Mouse (Mus musculus): ENCODE measurements around the gene Dnajc4. TPM values are rescaled to one million over a fixed set of nuclear protein-coding genes. Genes with fewer than 3 reads are reported as not detected.

Dnajc4 gene
- polyA plus RNA-seq, 1 experiment from 2014 or later = 18.6 TPM

DNA sequence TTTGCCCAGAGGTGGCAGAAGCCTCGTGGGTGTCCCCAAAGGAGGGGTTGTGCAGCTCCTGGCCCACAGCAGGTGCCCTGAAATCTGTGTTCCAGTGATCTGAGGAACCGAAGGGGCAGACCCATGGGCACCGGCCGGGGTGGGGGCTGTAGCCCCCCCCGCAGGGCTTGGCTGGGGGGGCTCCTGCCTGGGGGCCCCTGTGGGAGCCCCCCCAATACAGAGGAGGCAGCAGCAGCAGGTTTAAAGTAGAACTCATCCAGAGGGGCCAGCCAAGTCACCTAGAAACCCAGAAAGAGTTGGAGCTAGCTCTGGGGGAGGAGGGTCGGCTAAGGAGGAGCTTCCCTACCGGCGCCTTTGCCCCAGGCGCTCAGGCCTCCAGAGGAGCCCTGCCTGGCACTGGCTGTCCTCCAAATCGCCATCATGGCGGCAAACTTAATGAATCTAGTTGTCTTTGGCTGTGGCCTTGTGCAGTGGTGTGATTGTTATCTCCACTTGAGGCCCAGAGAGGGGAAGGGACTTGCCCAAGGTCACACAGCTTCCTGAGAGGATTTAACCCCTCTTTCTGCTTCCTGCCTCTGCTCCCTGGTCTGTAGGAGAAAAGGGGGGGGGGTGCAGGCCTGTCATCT is 21.8 kb downstream of the Dnajc4 start:
- H3K4me2 ChIP-seq = peak overlapping the region; percentile 89
- no peak for ATAC-seq (ENCODE audit: insufficient read depth)
- no peak for TF ChIP-seq CTCF (IDR thresholded peaks at IDR 0.05; ENCODE audit: low read depth)
- H3K4me1 ChIP-seq (ENCODE audit: insufficient read depth) = peaks cover 13% of the 10 kb centered on the region
- peak overlapping the region; percentile 70; the same call in 1 of the 2 replicates for H3K4me3 ChIP-seq (ENCODE audit: low read depth, low read length)
- H3K27me3 ChIP-seq (ENCODE audit: insufficient read depth, low read length) = no peaks in the 10 kb centered on the region
- peak overlapping the region; percentile 71 for H3K9ac ChIP-seq
- no peaks in the 10 kb centered on the region for H3K9me3 ChIP-seq (ENCODE audit: low read depth, low read length)
- 0 out of 2 replicates have a peak overlapping the region, but pooled peaks have one; percentile 36 for H3K27ac ChIP-seq (ENCODE audit: low read depth)
- no peak for DNase-seq
- 23% methylated on average over 11 of the region's 11 CpGs for WGBS
- peaks cover 13% of the 10 kb centered on the region for H3K36me3 ChIP-seq (ENCODE audit: insufficient read depth)

- Histone ChIP-seq H3K4me3 (ENCODE audit: low read depth, low read length) (peak overlapping the region; percentile 70), H3K4me1 (ENCODE audit: insufficient read depth) (peaks cover 13% of the 10 kb centered on the region), H3K9me3 (ENCODE audit: low read depth, low read length) (no peaks in the 10 kb centered on the region), H3K27me3 (ENCODE audit: insufficient read depth, low read length) (no peaks in the 10 kb centered on the region), H3K4me2 (peak overlapping the region; percentile 89), H3K9ac (peak overlapping the region; percentile 71), H3K27ac (ENCODE audit: low read depth) (peak overlapping the region; percentile 42; the same call in 1 of the 2 replicates), H3K36me3 (ENCODE audit: insufficient read depth) (peaks cover 21% of the 10 kb centered on the region)
- ATAC-seq (ENCODE audit: insufficient read depth) = peak; percentile 75
- WGBS = under 1% methylated on average over 55 of the region's 55 CpGs
- DNase-seq = peak; percentile 80
- peak; percentile 70 for TF ChIP-seq CTCF (IDR thresholded peaks at IDR 0.05; ENCODE audit: low read depth)
These were observed 22.5 kb downstream of the Dnajc4 start for GRCm38 (mm10) chr19:6969665-6970381.

DNA sequence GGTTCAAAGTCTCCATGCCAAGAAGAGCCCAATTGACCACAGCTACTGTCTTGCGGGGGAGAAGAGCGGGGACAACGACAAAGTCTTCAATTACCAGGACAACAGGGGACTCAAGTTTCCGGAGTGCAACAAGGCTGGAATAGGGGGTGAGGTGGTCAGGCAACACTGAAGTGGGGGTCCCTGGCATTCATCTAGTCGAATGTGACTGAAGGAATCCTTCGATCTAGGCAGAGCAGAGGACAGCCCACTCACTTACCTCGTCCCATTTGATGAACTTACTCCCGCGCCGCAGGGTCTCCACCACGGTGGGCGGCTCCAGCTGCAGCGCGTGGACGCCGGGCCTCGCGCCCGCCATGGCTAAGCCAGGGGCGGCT is 23.1 kb downstream of the Dnajc4 start:
- Histone ChIP-seq H3K27ac (ENCODE audit: low read depth) (peak overlapping the region; percentile 42; the same call in 1 of the 2 replicates), H3K27me3 (ENCODE audit: insufficient read depth, low read length) (no peaks in the 10 kb centered on the region), H3K4me1 (ENCODE audit: insufficient read depth) (peaks cover 13% of the 10 kb centered on the region), H3K4me2 (peak overlapping the region; percentile 89), H3K9ac (peak overlapping the region; percentile 71), H3K9me3 (ENCODE audit: low read depth, low read length) (no peaks in the 10 kb centered on the region), H3K4me3 (ENCODE audit: low read depth, low read length) (peak overlapping the region; percentile 70), H3K36me3 (ENCODE audit: insufficient read depth) (peaks cover 25% of the 10 kb centered on the region)
- DNase-seq (no peak), ATAC-seq (ENCODE audit: insufficient read depth) (no peak; the same call in 1 of the 2 replicates)
- under 1% methylated on average over 20 of the region's 20 CpGs for WGBS
- no peak for TF ChIP-seq CTCF (IDR thresholded peaks at IDR 0.05; ENCODE audit: low read depth)

DNA sequence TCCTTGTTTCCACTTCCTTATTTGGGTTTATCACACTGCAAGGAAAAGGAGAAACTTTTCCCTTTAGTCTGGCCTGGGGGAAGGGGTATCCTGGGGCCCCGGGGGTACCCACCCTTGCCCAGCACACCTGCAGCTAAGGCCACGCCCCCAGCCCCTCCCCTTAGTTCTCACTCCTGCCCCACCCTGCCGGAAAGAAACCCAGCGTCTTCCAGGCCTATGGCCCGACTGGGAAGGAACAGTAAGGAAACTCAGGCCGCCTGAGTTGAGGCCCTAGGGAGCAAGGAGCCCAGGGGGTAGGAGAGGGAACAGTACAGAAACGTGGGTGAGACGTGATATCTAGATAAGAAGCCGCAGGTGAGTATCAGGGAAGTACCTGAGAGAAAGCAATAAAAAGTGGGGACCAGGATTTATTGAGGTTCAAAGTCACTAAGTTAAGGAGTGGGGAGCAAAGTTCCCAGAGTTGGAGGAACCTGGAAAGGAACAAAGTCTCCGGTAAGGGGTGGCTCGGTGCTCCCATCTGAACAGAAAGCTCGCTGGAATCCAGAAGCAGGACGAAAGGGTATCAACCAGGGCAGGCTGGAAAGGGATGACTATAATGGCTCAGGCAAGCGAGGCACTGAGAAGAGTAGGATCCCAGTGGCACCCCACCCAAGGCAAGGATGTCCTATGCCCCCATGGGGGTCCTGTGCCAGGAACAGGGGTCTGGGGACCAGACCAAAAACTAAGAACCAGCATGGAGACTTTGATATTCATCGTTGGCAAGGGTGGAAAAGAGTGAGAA is 23.7 kb downstream of the Dnajc4 start:
- H3K36me3 ChIP-seq (ENCODE audit: insufficient read depth) = peaks cover 31% of the 10 kb centered on the region
- DNase-seq = peak; percentile 45
- no peak for TF ChIP-seq CTCF (IDR thresholded peaks at IDR 0.05; ENCODE audit: low read depth)
- peak overlapping the region; percentile 71 for H3K9ac ChIP-seq
- peaks cover 13% of the 10 kb centered on the region for H3K4me1 ChIP-seq (ENCODE audit: insufficient read depth)
- peak overlapping the region; percentile 42; the same call in 1 of the 2 replicates for H3K27ac ChIP-seq (ENCODE audit: low read depth)
- peak overlapping the region; percentile 89 for H3K4me2 ChIP-seq
- ATAC-seq (ENCODE audit: insufficient read depth) = no peak
- H3K9me3 ChIP-seq (ENCODE audit: low read depth, low read length) = no peaks in the 10 kb centered on the region
- peak overlapping the region; percentile 70 for H3K4me3 ChIP-seq (ENCODE audit: low read depth, low read length)
- no peaks in the 10 kb centered on the region for H3K27me3 ChIP-seq (ENCODE audit: insufficient read depth, low read length)
- 5% methylated on average over 15 of the region's 15 CpGs for WGBS

GRCm38 (mm10) chr19:6956461-6956860 is 35.9 kb downstream of the Dnajc4 start:
- Histone ChIP-seq H3K4me1 (ENCODE audit: insufficient read depth) (peaks cover 11% of the 10 kb centered on the region), H3K36me3 (ENCODE audit: insufficient read depth) (peaks cover 73% of the 10 kb centered on the region), H3K27ac (ENCODE audit: low read depth) (no peak overlapping the region), H3K9ac (no peak overlapping the region), H3K9me3 (ENCODE audit: low read depth, low read length) (no peaks in the 10 kb centered on the region), H3K27me3 (ENCODE audit: insufficient read depth, low read length) (no peaks in the 10 kb centered on the region), H3K4me2 (no peak overlapping the region), H3K4me3 (ENCODE audit: low read depth, low read length) (no peak overlapping the region)
- no peak for TF ChIP-seq CTCF (IDR thresholded peaks at IDR 0.05; ENCODE audit: low read depth)
- ATAC-seq (ENCODE audit: insufficient read depth) (no peak), DNase-seq (no peak)
- 85% methylated on average over 10 of the region's 10 CpGs for WGBS

GRCm38 (mm10) chr19:6955424-6955823 is 36.9 kb downstream of the Dnajc4 start:
- Histone ChIP-seq H3K9me3 (ENCODE audit: low read depth, low read length) (no peaks in the 10 kb centered on the region), H3K36me3 (ENCODE audit: insufficient read depth) (peaks cover 67% of the 10 kb centered on the region), H3K27ac (ENCODE audit: low read depth) (no peak overlapping the region), H3K4me3 (ENCODE audit: low read depth, low read length) (no peak overlapping the region), H3K27me3 (ENCODE audit: insufficient read depth, low read length) (no peaks in the 10 kb centered on the region), H3K4me1 (ENCODE audit: insufficient read depth) (peaks cover 11% of the 10 kb centered on the region), H3K9ac (no peak overlapping the region), H3K4me2 (no peak overlapping the region)
- DNase-seq = no peak
- 68% methylated on average over 7 of the region's 7 CpGs for WGBS
- no peak for ATAC-seq (ENCODE audit: insufficient read depth)
- no peak for TF ChIP-seq CTCF (IDR thresholded peaks at IDR 0.05; ENCODE audit: low read depth)
